Mouse (Mus musculus) midbrain, postnatal 0 days (tissue): ENCODE measurements around the gene Ttc8. TPM values are rescaled to one million over a fixed set of nuclear protein-coding genes. Genes with fewer than 3 reads are reported as not detected.

Experiments used
- ATAC-seq: fragments of 200-750 bp; cut with Nextera tagmentation; 2 replicates; pipeline ENCODE4 v1.8.0; 2017; ENCODE audit warnings: moderate number of reproducible peaks, mild to moderate bottlenecking, moderate TSS enrichment, moderate library complexity; ENCODE audit not compliant: low FRiP score
- DNase-seq: peaks from one replicate; pipeline ENCODE4 v3.0.0-alpha.2; 2015; ENCODE audit warnings: low spot score
- H3K27ac ChIP-seq: fragments of 300-500 bp; sonication (generic); 2 replicates; pipeline ENCODE4 v1.5.1; 2014; ENCODE audit warnings: low read depth, mild to moderate bottlenecking, low read length, mixed read lengths
- H3K27me3 ChIP-seq: fragments of 300-500 bp; sonication (generic); 2 replicates; pipeline ENCODE4 v1.6.1; 2014; ENCODE audit warnings: low read length, control low read depth, mixed read lengths; ENCODE audit not compliant: insufficient read depth
- H3K36me3 ChIP-seq: fragments of 300-500 bp; sonication (generic); 2 replicates; pipeline ENCODE4 v1.6.1; 2014; ENCODE audit warnings: low read length, control low read depth, mixed read lengths; ENCODE audit not compliant: insufficient read depth
- H3K4me1 ChIP-seq: fragments of 300-500 bp; sonication (generic); 2 replicates; pipeline ENCODE4 v1.6.1; 2014; ENCODE audit warnings: mild to moderate bottlenecking, control low read depth, antibody characterized with exemption, low read length, mixed read lengths; ENCODE audit not compliant: insufficient read depth
- H3K4me2 ChIP-seq: fragments of 300-500 bp; sonication (generic); 2 replicates; pipeline ENCODE4 v1.6.1; 2014; ENCODE audit warnings: low read depth, mild to moderate bottlenecking, low read length, mixed read lengths; ENCODE audit not compliant: poor library complexity, severe bottlenecking
- H3K4me3 ChIP-seq: fragments of 300-500 bp; sonication (generic); 2 replicates; pipeline ENCODE4 v1.5.1; 2014; ENCODE audit warnings: low read depth, mild to moderate bottlenecking, low read length, moderate library complexity
- H3K9ac ChIP-seq: fragments of 300-500 bp; sonication (generic); replicated peaks from 2 replicates; pipeline ENCODE4 v1.6.1; 2014; ENCODE audit warnings: mild to moderate bottlenecking, low read length, moderate library complexity, mixed read lengths; ENCODE audit not compliant: poor library complexity, severe bottlenecking
- H3K9me3 ChIP-seq: fragments of 300-500 bp; sonication (generic); 2 replicates; pipeline ENCODE4 v1.6.1; 2016; ENCODE audit warnings: low read length, control low read depth
- CTCF ChIP-seq: IDR thresholded peaks from 2 replicates; pipeline ENCODE4 v1.5.1; 2016; ENCODE audit warnings: antibody characterized with exemption, mild to moderate bottlenecking
- WGBS: fragments of 180-500 bp; shearing (Covaris S2); extraction: QIAGEN DNeasy Blood & Tissue Kit; methylation state at CpG from one replicate; pipeline ENCODE4 v1.1.7; 2014; 5-methylcytosine and 5-hydroxymethylcytosine counted together
- polyA plus RNA-seq: library from polyadenylated mRNA; unstranded; fragments of >200 nt; fragmentation: Nextera tagmentation; extraction: Ambion mirVana; gene quantifications from 2 replicates; pipeline ENCODE4 v1.2.1, GENCODE M21; 2015
- total RNA-seq: library from RNA; depleted of rRNA; stranded (reverse); fragments of >200 nt; gene quantifications from 2 replicates; pipeline ENCODE4 v1.2.3, GENCODE M21; 2014; rRNA removed

Ttc8 gene
- total and polyA plus RNA-seq, 2 experiments from 2014 or later: 23.5 to 34.3 TPM

DNA sequence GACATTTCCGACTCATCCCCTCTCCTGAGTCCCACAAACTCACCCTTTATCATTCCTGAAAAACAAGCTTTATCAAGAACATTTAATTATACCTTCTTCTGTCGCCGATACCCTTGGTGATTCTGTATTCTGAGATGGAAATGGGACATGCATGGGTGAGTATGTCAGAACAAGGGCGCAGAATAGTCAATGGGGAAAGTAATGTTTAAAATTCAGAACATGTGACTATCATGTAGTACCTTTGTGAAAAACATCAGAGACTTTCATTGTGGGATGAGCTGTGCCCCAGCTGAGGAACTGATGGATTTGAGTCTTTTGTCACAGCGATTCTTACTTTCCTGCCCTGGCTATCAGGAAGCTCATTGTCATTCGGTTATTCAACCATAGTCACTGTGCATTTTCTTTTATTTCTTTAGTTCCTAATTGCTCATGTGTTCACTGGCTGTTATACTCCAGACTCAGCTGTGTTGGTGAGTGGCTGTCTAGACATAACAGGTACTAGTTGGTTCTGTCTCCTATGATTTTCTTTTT lies 104.1 kb downstream of the Ttc8 start:
- Histone ChIP-seq H3K27me3 (no peaks in the 10 kb centered on the region), H3K4me2 (no peak overlapping the region), H3K9me3 (no peaks in the 10 kb centered on the region), H3K4me3 (no peak overlapping the region), H3K4me1 (peaks cover 5% of the 10 kb centered on the region; the same call in 1 of the 2 replicates), H3K9ac (no peak overlapping the region), H3K27ac (no peak overlapping the region), H3K36me3 (no peaks in the 10 kb centered on the region)
- TF ChIP-seq CTCF: no peak
- 46% methylated on average over 6 of the region's 6 CpGs for WGBS
- ATAC-seq (no peak), DNase-seq (no peak)

DNA sequence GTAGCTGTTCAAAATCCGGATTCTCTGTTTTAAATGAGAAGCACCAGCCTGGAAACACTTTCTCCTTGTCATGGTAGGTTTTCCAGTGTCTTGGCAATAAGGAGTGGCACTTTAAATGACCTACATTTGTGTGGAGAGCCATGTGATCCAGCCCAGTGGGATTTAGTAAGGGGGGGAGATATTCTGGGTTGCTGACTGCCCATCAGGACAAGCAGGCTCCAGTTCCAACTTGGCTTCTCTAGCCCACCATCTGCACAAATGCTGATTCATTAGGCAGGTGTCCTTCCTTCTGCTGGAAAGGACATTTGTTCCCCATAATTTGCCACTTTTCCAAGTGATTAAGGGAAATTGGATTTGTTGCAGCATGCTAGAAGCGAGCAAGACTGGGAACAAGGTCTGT lies 105.9 kb downstream of the Ttc8 start:
- H3K4me2 ChIP-seq: no peak overlapping the region
- H3K4me1 ChIP-seq: peaks cover 9% of the 10 kb centered on the region; the same call in 1 of the 2 replicates
- TF ChIP-seq CTCF: no peak
- DNase-seq (peak; percentile 87), ATAC-seq (no peak)
- WGBS: 78% methylated on average over 2 of the region's 2 CpGs
- H3K4me3 ChIP-seq: no peak overlapping the region
- H3K36me3 ChIP-seq: no peaks in the 10 kb centered on the region
- H3K9me3 ChIP-seq: no peaks in the 10 kb centered on the region
- H3K27me3 ChIP-seq: no peaks in the 10 kb centered on the region
- H3K9ac ChIP-seq: no peak overlapping the region
- no peak overlapping the region for H3K27ac ChIP-seq

- H3K9ac ChIP-seq: no peak overlapping the region
- ATAC-seq (no peak), DNase-seq (no peak)
- 59% methylated on average over 5 of the region's 5 CpGs for WGBS
- no peaks in the 10 kb centered on the region for H3K27me3 ChIP-seq
- no peaks in the 10 kb centered on the region for H3K36me3 ChIP-seq
- H3K4me2 ChIP-seq: no peak overlapping the region
- peaks cover 9% of the 10 kb centered on the region; the same call in 1 of the 2 replicates for H3K4me1 ChIP-seq
- H3K27ac ChIP-seq: no peak overlapping the region
- H3K4me3 ChIP-seq: no peak overlapping the region
- peak; percentile 7; the same call in 1 of the 2 replicates for TF ChIP-seq CTCF
- H3K9me3 ChIP-seq: no peaks in the 10 kb centered on the region
Measured at GRCm38 (mm10) chr12:99028665-99029064, 108.3 kb downstream of the Ttc8 start.

DNA sequence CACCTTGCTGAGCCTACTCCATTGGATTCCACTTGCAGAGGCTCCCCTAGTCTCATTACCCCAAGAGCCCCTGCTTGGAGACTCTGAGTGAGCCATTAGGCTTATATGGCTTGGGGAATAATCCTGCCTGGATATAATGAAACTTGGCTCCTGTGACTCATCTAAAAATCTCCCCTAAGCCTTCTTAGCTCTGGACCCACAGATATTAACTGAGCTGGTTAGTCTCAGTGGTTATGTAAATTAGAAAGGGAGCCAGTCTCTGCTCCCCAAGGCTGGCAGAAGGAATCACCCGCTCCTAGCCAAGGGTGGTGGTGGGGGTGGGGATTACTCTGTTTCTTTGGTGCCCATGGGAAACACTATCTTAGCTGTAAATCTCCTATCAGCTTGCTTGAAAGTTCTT lies 109.6 kb downstream of the Ttc8 start:
- ATAC-seq: no peak
- no peak overlapping the region for H3K4me2 ChIP-seq
- no peak overlapping the region for H3K4me3 ChIP-seq
- no peaks in the 10 kb centered on the region for H3K36me3 ChIP-seq
- no peaks in the 10 kb centered on the region for H3K27me3 ChIP-seq
- no peaks in the 10 kb centered on the region for H3K9me3 ChIP-seq
- H3K27ac ChIP-seq: no peak overlapping the region
- WGBS: 21% methylated on average over 1 of the region's 1 CpGs
- no peak for TF ChIP-seq CTCF
- DNase-seq: no peak
- no peak overlapping the region for H3K9ac ChIP-seq
- H3K4me1 ChIP-seq: peaks cover 9% of the 10 kb centered on the region; the same call in 1 of the 2 replicates

Other genes with a start within 250 kb of the Ttc8 start
- gene Ptpn21, start 183.2 kb upstream of the Ttc8 start, total RNA-seq: 3.2 and 3.8 TPM in 2 replicates
- 2.7 TPM in 2 replicates for gene Ptpn21, start 183.2 kb upstream of the Ttc8 start, polyA plus RNA-seq
- 95.5 and 120 TPM in 2 replicates for gene Zc3h14, start 173.6 kb upstream of the Ttc8 start, total RNA-seq
- gene Zc3h14, start 173.6 kb upstream of the Ttc8 start, polyA plus RNA-seq: 94.9 and 98.3 TPM in 2 replicates
- gene Eml5, start 19.1 kb upstream of the Ttc8 start, total RNA-seq: 28.3 and 53.3 TPM in 2 replicates
- 9.9 and 13.4 TPM in 2 replicates for gene Eml5, start 19.1 kb upstream of the Ttc8 start, polyA plus RNA-seq